Mouse (Mus musculus): ENCODE data around the gene Mov10l1. TPM values are rescaled to one million over a fixed set of nuclear protein-coding genes. Genes with fewer than 3 reads are reported as not detected.

Mov10l1 gene
- total and polyA plus RNA-seq, 2 experiments from 2014 or later = not detected

- Histone ChIP-seq H3K4me2 (ENCODE audit: low read depth, low read length) (no peak overlapping the region), H3K9ac (replicated peaks; ENCODE audit: low read length) (no peak overlapping the region), H3K27ac (no peak overlapping the region), H3K4me3 (ENCODE audit: low read length) (no peak overlapping the region), H3K4me1 (ENCODE audit: insufficient read depth, low read length) (peaks cover 9% of the 10 kb centered on the region; the same call in 1 of the 2 replicates), H3K9me3 (ENCODE audit: low read length) (no peaks in the 10 kb centered on the region), H3K27me3 (ENCODE audit: insufficient read depth, low read length) (no peaks in the 10 kb centered on the region), H3K36me3 (ENCODE audit: insufficient read depth, low read length) (no peaks in the 10 kb centered on the region)
- no peak for DNase-seq (ENCODE audit: low spot score)
- no peak for TF ChIP-seq CTCF (IDR thresholded peaks at IDR 0.05; ENCODE audit: low read depth)
- WGBS = 88% methylated on average over 5 of the region's 5 CpGs
- no peak for ATAC-seq
These were observed 79.8 kb downstream of the Mov10l1 start for GRCm38 (mm10) chr15:89062518-89062910.

DNA sequence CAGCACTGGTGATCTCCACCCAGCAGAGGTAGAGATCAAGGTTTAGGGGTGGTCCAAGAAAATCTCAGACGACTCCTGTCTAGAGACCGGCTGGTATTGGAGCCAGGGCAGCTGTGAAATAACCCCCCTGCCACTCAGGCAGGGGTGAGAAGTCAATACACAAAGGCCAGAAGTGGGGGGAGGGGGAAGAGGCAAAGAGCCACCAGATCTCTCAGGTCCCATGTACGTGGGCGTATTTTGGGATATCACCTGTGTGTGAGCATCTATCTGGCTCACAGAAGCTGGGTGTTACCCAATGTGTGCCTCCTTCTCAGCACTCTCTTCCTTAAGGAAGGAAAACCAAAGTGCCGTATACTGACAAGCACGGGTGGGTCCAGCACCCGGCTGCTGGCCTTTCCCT is 80.3 kb downstream of the Mov10l1 start:
- DNase-seq (ENCODE audit: low spot score) (no peak), ATAC-seq (no peak)
- TF ChIP-seq CTCF (IDR thresholded peaks at IDR 0.05; ENCODE audit: low read depth) = no peak
- no peak overlapping the region for H3K27ac ChIP-seq
- H3K4me2 ChIP-seq (ENCODE audit: low read depth, low read length) = no peak overlapping the region
- no peak overlapping the region for H3K4me3 ChIP-seq (ENCODE audit: low read length)
- no peak overlapping the region for H3K9ac ChIP-seq (replicated peaks; ENCODE audit: low read length)
- H3K36me3 ChIP-seq (ENCODE audit: insufficient read depth, low read length) = no peaks in the 10 kb centered on the region
- H3K27me3 ChIP-seq (ENCODE audit: insufficient read depth, low read length) = no peaks in the 10 kb centered on the region
- 73% methylated on average over 7 of the region's 7 CpGs for WGBS
- H3K4me1 ChIP-seq (ENCODE audit: insufficient read depth, low read length) = peaks cover 9% of the 10 kb centered on the region; the same call in 1 of the 2 replicates
- H3K9me3 ChIP-seq (ENCODE audit: low read length) = no peaks in the 10 kb centered on the region

GRCm38 (mm10) chr15:89063536-89063935 is 80.8 kb downstream of the Mov10l1 start:
- TF ChIP-seq CTCF (IDR thresholded peaks at IDR 0.05; ENCODE audit: low read depth) = no peak
- Histone ChIP-seq H3K27ac (no peak overlapping the region), H3K4me1 (ENCODE audit: insufficient read depth, low read length) (peaks cover 9% of the 10 kb centered on the region; the same call in 1 of the 2 replicates), H3K9ac (replicated peaks; ENCODE audit: low read length) (no peak overlapping the region), H3K9me3 (ENCODE audit: low read length) (no peaks in the 10 kb centered on the region), H3K4me3 (ENCODE audit: low read length) (no peak overlapping the region), H3K27me3 (ENCODE audit: insufficient read depth, low read length) (no peaks in the 10 kb centered on the region), H3K36me3 (ENCODE audit: insufficient read depth, low read length) (no peaks in the 10 kb centered on the region), H3K4me2 (ENCODE audit: low read depth, low read length) (no peak overlapping the region)
- DNase-seq (ENCODE audit: low spot score) (no peak), ATAC-seq (no peak)
- 62% methylated on average over 6 of the region's 6 CpGs for WGBS

- Histone ChIP-seq H3K4me3 (ENCODE audit: low read length) (no peak overlapping the region), H3K36me3 (ENCODE audit: insufficient read depth, low read length) (no peaks in the 10 kb centered on the region), H3K27me3 (ENCODE audit: insufficient read depth, low read length) (no peaks in the 10 kb centered on the region), H3K4me1 (ENCODE audit: insufficient read depth, low read length) (peaks cover 9% of the 10 kb centered on the region; the same call in 1 of the 2 replicates), H3K9ac (replicated peaks; ENCODE audit: low read length) (no peak overlapping the region), H3K27ac (no peak overlapping the region), H3K9me3 (ENCODE audit: low read length) (no peaks in the 10 kb centered on the region), H3K4me2 (ENCODE audit: low read depth, low read length) (no peak overlapping the region)
- ATAC-seq (no peak), DNase-seq (ENCODE audit: low spot score) (no peak)
- no peak for TF ChIP-seq CTCF (IDR thresholded peaks at IDR 0.05; ENCODE audit: low read depth)
- 93% methylated on average over 5 of the region's 5 CpGs for WGBS
These were observed 82.2 kb downstream of the Mov10l1 start for GRCm38 (mm10) chr15:89064891-89065290.

DNA sequence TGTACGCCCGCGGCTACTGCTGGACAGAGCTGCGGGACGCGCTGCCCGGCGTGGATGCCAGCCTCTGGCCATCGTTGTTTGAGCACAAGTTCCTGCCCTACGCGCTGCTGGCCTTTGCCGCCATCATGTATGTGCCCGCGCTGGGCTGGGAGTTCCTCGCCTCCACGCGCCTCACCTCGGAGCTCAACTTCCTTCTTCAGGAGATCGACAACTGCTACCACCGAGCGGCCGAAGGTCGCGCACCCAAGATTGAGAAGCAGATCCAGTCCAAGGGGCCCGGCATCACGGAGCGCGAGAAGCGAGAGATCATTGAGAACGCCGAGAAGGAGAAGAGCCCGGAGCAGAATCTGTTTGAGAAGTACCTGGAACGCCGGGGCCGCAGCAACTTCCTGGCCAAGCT is 84.9 kb downstream of the Mov10l1 start:
- H3K36me3 ChIP-seq (ENCODE audit: insufficient read depth, low read length) = no peaks in the 10 kb centered on the region
- WGBS = 49% methylated on average over 35 of the region's 35 CpGs
- H3K27me3 ChIP-seq (ENCODE audit: insufficient read depth, low read length) = no peaks in the 10 kb centered on the region
- no peaks in the 10 kb centered on the region for H3K4me1 ChIP-seq (ENCODE audit: insufficient read depth, low read length)
- TF ChIP-seq CTCF (IDR thresholded peaks at IDR 0.05; ENCODE audit: low read depth) = no peak
- DNase-seq (ENCODE audit: low spot score) (no peak), ATAC-seq (no peak)
- no peak overlapping the region for H3K4me3 ChIP-seq (ENCODE audit: low read length)
- no peaks in the 10 kb centered on the region for H3K9me3 ChIP-seq (ENCODE audit: low read length)
- no peak overlapping the region for H3K27ac ChIP-seq
- H3K4me2 ChIP-seq (ENCODE audit: low read depth, low read length) = no peak overlapping the region
- no peak overlapping the region for H3K9ac ChIP-seq (replicated peaks; ENCODE audit: low read length)

- Histone ChIP-seq H3K9ac (replicated peaks; ENCODE audit: low read length) (no peak overlapping the region), H3K4me1 (ENCODE audit: insufficient read depth, low read length) (no peaks in the 10 kb centered on the region), H3K27ac (no peak overlapping the region), H3K9me3 (ENCODE audit: low read length) (no peaks in the 10 kb centered on the region), H3K4me3 (ENCODE audit: low read length) (no peak overlapping the region), H3K4me2 (ENCODE audit: low read depth, low read length) (no peak overlapping the region), H3K36me3 (ENCODE audit: insufficient read depth, low read length) (no peaks in the 10 kb centered on the region), H3K27me3 (ENCODE audit: insufficient read depth, low read length) (no peaks in the 10 kb centered on the region)
- no peak for TF ChIP-seq CTCF (IDR thresholded peaks at IDR 0.05; ENCODE audit: low read depth)
- 45% methylated on average over 26 of the region's 26 CpGs for WGBS
- DNase-seq (ENCODE audit: low spot score) = no peak
- no peak for ATAC-seq
These were observed 85.5 kb downstream of the Mov10l1 start for GRCm38 (mm10) chr15:89068226-89068625.

DNA sequence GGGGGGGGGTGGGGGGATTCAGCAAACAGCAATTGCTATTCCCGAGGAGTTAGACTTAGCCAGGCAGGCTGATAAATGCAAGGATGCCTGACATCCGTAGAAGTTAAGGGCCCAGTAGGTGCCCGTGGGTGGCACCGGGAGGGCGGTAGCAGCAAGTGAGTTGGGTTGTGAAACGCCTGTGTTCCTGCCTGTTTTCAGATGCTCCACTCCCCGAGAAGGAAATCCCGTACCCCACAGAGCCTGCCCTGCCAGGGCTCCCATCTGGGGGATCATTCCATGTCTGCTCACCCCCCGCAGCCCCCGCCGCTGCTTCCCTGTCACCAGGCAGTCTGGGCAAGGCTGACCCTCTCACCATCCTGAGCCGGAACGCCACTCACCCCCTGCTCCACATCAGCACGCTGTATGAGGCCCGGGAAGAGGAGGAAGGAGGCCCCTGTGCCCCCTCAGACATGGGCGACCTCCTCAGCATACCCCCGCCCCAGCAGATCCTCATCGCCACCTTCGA is 86.7 kb downstream of the Mov10l1 start:
- Histone ChIP-seq H3K9ac (replicated peaks; ENCODE audit: low read length) (no peak overlapping the region), H3K36me3 (ENCODE audit: insufficient read depth, low read length) (no peaks in the 10 kb centered on the region), H3K4me1 (ENCODE audit: insufficient read depth, low read length) (no peaks in the 10 kb centered on the region), H3K27ac (no peak overlapping the region), H3K4me2 (ENCODE audit: low read depth, low read length) (no peak overlapping the region), H3K9me3 (ENCODE audit: low read length) (no peaks in the 10 kb centered on the region), H3K27me3 (ENCODE audit: insufficient read depth, low read length) (no peaks in the 10 kb centered on the region), H3K4me3 (ENCODE audit: low read length) (no peak overlapping the region)
- no peak for DNase-seq (ENCODE audit: low spot score)
- ATAC-seq = no peak
- no peak for TF ChIP-seq CTCF (IDR thresholded peaks at IDR 0.05; ENCODE audit: low read depth)
- WGBS = 78% methylated on average over 19 of the region's 19 CpGs
